Mouse (Mus musculus) stomach, postnatal 0 days (tissue): ENCODE data around the gene Pdzd11.
A peak's percentile ranks its signal among the peaks of the same experiment; 100 is the strongest.

Experiments
- CTCF ChIP-seq: IDR thresholded peaks from 2 replicates; pipeline ENCODE4 v1.5.1; 2016; ENCODE audit warnings: antibody characterized with exemption, low read depth, mild to moderate bottlenecking, moderate library complexity
- EP300 ChIP-seq: optimal IDR thresholded peaks from 2 replicates; pipeline ENCODE3; 2016; ENCODE audit warnings: antibody characterized with exemption

DNA sequence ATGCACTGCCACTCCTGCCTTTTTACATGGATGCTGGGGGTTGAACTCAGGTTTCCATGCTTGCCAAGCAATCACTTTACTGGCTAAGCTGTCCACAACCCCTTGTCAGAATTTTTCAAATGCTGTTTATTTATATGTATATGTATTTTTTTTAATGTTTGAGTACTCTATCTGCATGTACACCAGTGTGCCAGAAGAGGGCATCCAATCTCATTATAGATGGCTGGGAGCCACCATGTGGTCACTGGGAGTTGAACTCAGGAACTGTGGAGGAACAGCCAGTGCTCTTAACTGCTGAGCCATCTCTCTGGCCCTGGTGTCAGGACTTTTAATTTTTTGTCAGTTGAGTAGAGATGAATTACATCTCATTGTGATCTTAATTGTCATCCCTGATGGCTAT lies 26.5 kb upstream of the Pdzd11 start:
- peak; percentile 41 for TF ChIP-seq CTCF
- no peak for TF ChIP-seq EP300
